Mouse (Mus musculus) hindbrain, embryonic 11.5 days (tissue): Measurements from ENCODE around the gene Hes2. TPM values are rescaled to one million over a fixed set of nuclear protein-coding genes. Genes with fewer than 3 reads are reported as not detected.
A peak's percentile ranks its signal among the peaks of the same experiment; 100 is the strongest.

ENCODE experiments used
- ATAC-seq: fragments of 200-750 bp; cut with Nextera tagmentation; 2 replicates; pipeline ENCODE4 v1.8.0; 2017; ENCODE audit warnings: mild to moderate bottlenecking, moderate TSS enrichment, moderate library complexity; ENCODE audit not compliant: low FRiP score
- DNase-seq: peaks from one replicate; pipeline ENCODE4 v3.0.0-alpha.2; 2015; ENCODE audit warnings: low spot score
- H3K27ac ChIP-seq: fragments of 300-500 bp; sonication (generic); 2 replicates; pipeline ENCODE4 v1.5.1; 2014; ENCODE audit warnings: mild to moderate bottlenecking, low read depth, low read length
- H3K27me3 ChIP-seq: fragments of 300-500 bp; sonication (generic); 2 replicates; pipeline ENCODE4 v1.6.1; 2014; ENCODE audit warnings: mild to moderate bottlenecking, low read length, moderate library complexity, mixed read lengths; ENCODE audit not compliant: control insufficient read depth, insufficient read depth
- H3K36me3 ChIP-seq: fragments of 300-500 bp; sonication (generic); 2 replicates; pipeline ENCODE4 v1.6.1; 2014; ENCODE audit warnings: mild to moderate bottlenecking, low read length, moderate library complexity, mixed read lengths; ENCODE audit not compliant: control insufficient read depth, insufficient read depth
- H3K4me1 ChIP-seq: fragments of 300-500 bp; sonication (generic); replicated peaks from 2 replicates; pipeline ENCODE4 v1.6.1; 2014; ENCODE audit warnings: low read length, mixed read lengths; ENCODE audit not compliant: control insufficient read depth, insufficient read depth
- H3K4me2 ChIP-seq: fragments of 300-500 bp; sonication (generic); replicated peaks from 2 replicates; pipeline ENCODE4 v1.6.1; 2014; ENCODE audit warnings: mild to moderate bottlenecking, low read depth, low read length
- H3K4me3 ChIP-seq: fragments of 300-500 bp; sonication (generic); 2 replicates; pipeline ENCODE4 v1.5.1; 2014; ENCODE audit warnings: low read depth, low read length
- H3K9ac ChIP-seq: fragments of 300-500 bp; sonication (generic); 2 replicates; pipeline ENCODE4 v1.6.1; 2014; ENCODE audit warnings: low read depth, low read length
- H3K9me3 ChIP-seq: fragments of 300-500 bp; sonication (generic); 2 replicates; pipeline ENCODE4 v1.6.1; 2016; ENCODE audit warnings: low read length; ENCODE audit not compliant: control insufficient read depth
- WGBS: fragments of 180-500 bp; shearing (Covaris S2); extraction: QIAGEN DNeasy Blood & Tissue Kit; methylation state at CpG from one replicate; pipeline ENCODE4 v1.1.7; 2014; 5-methylcytosine and 5-hydroxymethylcytosine counted together
- polyA plus RNA-seq: library from polyadenylated mRNA; unstranded; fragments of >200 nt; fragmentation: Nextera tagmentation; extraction: Ambion mirVana; gene quantifications from 2 replicates; pipeline ENCODE4 v1.2.1, GENCODE M21; 2014

Gene Hes2
- polyA plus RNA-seq, 1 experiment from 2014 or later, result 2.7 TPM

GRCm38 (mm10) chr4:152129395-152129930 lies 29.2 kb upstream of the Hes2 start:
- Histone ChIP-seq H3K27me3 (peaks cover 100% of the 10 kb centered on the region), H3K9ac (no peak overlapping the region), H3K27ac (no peak overlapping the region), H3K4me1 (peaks cover 25% of the 10 kb centered on the region), H3K9me3 (no peaks in the 10 kb centered on the region), H3K36me3 (no peaks in the 10 kb centered on the region), H3K4me3 (no peak overlapping the region), H3K4me2 (no peak overlapping the region)
- WGBS, result 19% methylated on average over 13 of the region's 13 CpGs
- no peak for ATAC-seq
- DNase-seq, result no peak

- peak; percentile 68 for DNase-seq
- peak overlapping the region; percentile 49 for H3K4me2 ChIP-seq
- H3K27ac ChIP-seq, result no peak overlapping the region
- peak overlapping the region; percentile 24 for H3K4me3 ChIP-seq
- H3K27me3 ChIP-seq, result peaks cover 85% of the 10 kb centered on the region
- WGBS, result 1% methylated on average over 78 of the region's 85 CpGs
- 0 out of 2 replicates have a peak overlapping the region, but pooled peaks have one; percentile 1 for H3K9ac ChIP-seq
- no peaks in the 10 kb centered on the region for H3K36me3 ChIP-seq
- ATAC-seq, result peak; percentile 59
- peaks cover 25% of the 10 kb centered on the region for H3K4me1 ChIP-seq
- H3K9me3 ChIP-seq, result no peaks in the 10 kb centered on the region
These were observed 27.7 kb upstream of the Hes2 start for GRCm38 (mm10) chr4:152130771-152131653.

GRCm38 (mm10) chr4:152131809-152132771 lies 26.6 kb upstream of the Hes2 start:
- Histone ChIP-seq H3K4me2 (0 out of 2 replicates have a peak overlapping the region, but pooled peaks have one; percentile 14), H3K4me1 (peaks cover 21% of the 10 kb centered on the region), H3K27me3 (peaks cover 78% of the 10 kb centered on the region), H3K27ac (no peak overlapping the region), H3K36me3 (no peaks in the 10 kb centered on the region), H3K9ac (no peak overlapping the region), H3K4me3 (no peak overlapping the region), H3K9me3 (no peaks in the 10 kb centered on the region)
- WGBS, result 2% methylated on average over 50 of the region's 50 CpGs
- no peak for DNase-seq
- ATAC-seq, result peak; percentile 4; the same call in 1 of the 2 replicates

GRCm38 (mm10) chr4:152132772-152133169 lies 25.9 kb upstream of the Hes2 start:
- peaks cover 71% of the 10 kb centered on the region for H3K27me3 ChIP-seq
- ATAC-seq (no peak), DNase-seq (no peak)
- H3K9ac ChIP-seq, result no peak overlapping the region
- no peak overlapping the region for H3K27ac ChIP-seq
- H3K4me3 ChIP-seq, result no peak overlapping the region
- no peak overlapping the region for H3K4me2 ChIP-seq
- WGBS, result 23% methylated on average over 10 of the region's 10 CpGs
- no peaks in the 10 kb centered on the region for H3K36me3 ChIP-seq
- H3K4me1 ChIP-seq, result peaks cover 21% of the 10 kb centered on the region
- H3K9me3 ChIP-seq, result no peaks in the 10 kb centered on the region

GRCm38 (mm10) chr4:152133213-152133612 lies 25.5 kb upstream of the Hes2 start:
- Histone ChIP-seq H3K4me3 (no peak overlapping the region), H3K9ac (no peak overlapping the region), H3K36me3 (no peaks in the 10 kb centered on the region), H3K27me3 (peaks cover 67% of the 10 kb centered on the region), H3K4me2 (no peak overlapping the region), H3K4me1 (peaks cover 21% of the 10 kb centered on the region), H3K9me3 (no peaks in the 10 kb centered on the region), H3K27ac (no peak overlapping the region)
- DNase-seq (no peak), ATAC-seq (no peak)
- WGBS, result 48% methylated on average over 5 of the region's 5 CpGs

GRCm38 (mm10) chr4:152134507-152134906 lies 24.2 kb upstream of the Hes2 start:
- peaks cover 60% of the 10 kb centered on the region for H3K27me3 ChIP-seq
- H3K9me3 ChIP-seq, result no peaks in the 10 kb centered on the region
- no peak overlapping the region for H3K9ac ChIP-seq
- no peak overlapping the region for H3K4me3 ChIP-seq
- ATAC-seq (no peak), DNase-seq (no peak)
- peaks cover 16% of the 10 kb centered on the region for H3K4me1 ChIP-seq
- H3K4me2 ChIP-seq, result no peak overlapping the region
- no peaks in the 10 kb centered on the region for H3K36me3 ChIP-seq
- H3K27ac ChIP-seq, result no peak overlapping the region

GRCm38 (mm10) chr4:152135363-152135762 lies 23.3 kb upstream of the Hes2 start:
- no peak overlapping the region for H3K9ac ChIP-seq
- no peaks in the 10 kb centered on the region for H3K36me3 ChIP-seq
- peaks cover 15% of the 10 kb centered on the region for H3K4me1 ChIP-seq
- peaks cover 52% of the 10 kb centered on the region for H3K27me3 ChIP-seq
- ATAC-seq, result no peak
- H3K4me3 ChIP-seq, result no peak overlapping the region
- no peak overlapping the region for H3K4me2 ChIP-seq
- no peak overlapping the region for H3K27ac ChIP-seq
- DNase-seq, result no peak
- 82% methylated on average over 12 of the region's 12 CpGs for WGBS
- no peaks in the 10 kb centered on the region for H3K9me3 ChIP-seq

- no peak overlapping the region for H3K9ac ChIP-seq
- H3K4me3 ChIP-seq, result no peak overlapping the region
- H3K36me3 ChIP-seq, result no peaks in the 10 kb centered on the region
- WGBS, result 27% methylated on average over 6 of the region's 6 CpGs
- DNase-seq (no peak), ATAC-seq (no peak)
- no peak overlapping the region for H3K27ac ChIP-seq
- H3K9me3 ChIP-seq, result no peaks in the 10 kb centered on the region
- no peak overlapping the region for H3K4me2 ChIP-seq
- H3K27me3 ChIP-seq, result peaks cover 42% of the 10 kb centered on the region
- H3K4me1 ChIP-seq, result peaks cover 5% of the 10 kb centered on the region
These were observed 22.4 kb upstream of the Hes2 start for GRCm38 (mm10) chr4:152136112-152136875.
